Mouse (Mus musculus): ENCODE results near the gene Pbld2. TPM values are rescaled to one million over a fixed set of nuclear protein-coding genes. Genes with fewer than 3 reads are reported as not detected.
A peak's percentile ranks its signal among the peaks of the same experiment; 100 is the strongest.

Gene Pbld2
- polyA plus RNA-seq, 1 experiment from 2014 or later, result 15.0 TPM

DNA sequence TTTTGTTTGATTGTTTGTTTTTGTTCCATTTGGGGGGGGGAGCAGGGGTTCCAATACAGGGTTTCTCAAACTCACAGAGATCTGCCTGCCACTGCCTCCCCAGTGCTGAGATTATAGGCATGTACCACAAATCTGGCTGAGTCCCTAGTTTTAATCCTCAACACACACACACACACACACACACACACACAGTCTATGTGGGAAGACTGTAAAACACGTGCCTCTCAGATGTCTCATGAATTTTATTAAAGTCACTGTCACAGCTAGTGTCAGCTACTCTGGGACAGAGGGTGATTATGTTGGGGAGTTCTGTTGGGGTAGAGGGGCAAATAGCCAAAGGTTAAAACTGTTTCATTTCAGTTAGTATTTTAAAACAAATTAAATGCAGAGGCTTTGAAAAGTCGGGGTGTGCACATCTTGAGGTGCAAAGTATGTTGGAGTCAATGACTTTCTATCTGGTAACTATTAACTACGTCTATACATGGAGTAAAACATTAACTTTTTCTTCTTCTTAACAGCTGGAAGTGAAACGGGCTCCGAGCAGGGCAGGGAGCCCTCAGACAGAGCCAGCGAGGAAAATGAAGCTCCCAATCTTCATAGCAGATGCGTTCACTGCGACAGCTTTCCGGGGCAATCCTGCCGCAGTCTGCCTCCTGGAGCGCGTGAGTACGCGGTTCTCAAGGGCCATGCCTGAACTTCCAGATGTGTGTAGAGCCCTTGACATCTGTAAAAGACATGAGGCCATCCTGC lies 14.6 kb downstream of the Pbld2 start:
- WGBS, result 51% methylated on average over 14 of the region's 14 CpGs
- H3K36me3 ChIP-seq (ENCODE audit: control insufficient read depth, insufficient read depth, low read length), result no peaks in the 10 kb centered on the region
- H3K27me3 ChIP-seq (ENCODE audit: control insufficient read depth, insufficient read depth, low read length), result no peaks in the 10 kb centered on the region
- no peaks in the 10 kb centered on the region for H3K9me3 ChIP-seq (ENCODE audit: control insufficient read depth, low read length)
- DNase-seq (ENCODE audit: low spot score) (no peak), ATAC-seq (ENCODE audit: low FRiP score, low TSS enrichment) (peak; percentile 73)
- H3K9ac ChIP-seq (ENCODE audit: low read length), result no peak overlapping the region
- H3K4me3 ChIP-seq (ENCODE audit: low read depth, low read length), result no peak overlapping the region
- H3K4me2 ChIP-seq (replicated peaks; ENCODE audit: low read depth), result no peak overlapping the region
- no peaks in the 10 kb centered on the region for H3K4me1 ChIP-seq (replicated peaks; ENCODE audit: control insufficient read depth, insufficient read depth)
- 0 out of 2 replicates have a peak overlapping the region, but pooled peaks have one; percentile 18 for H3K27ac ChIP-seq (replicated peaks)
- TF ChIP-seq EP300 (optimal IDR thresholded peaks at IDR 0.05) (no peak), CTCF (IDR thresholded peaks at IDR 0.05; ENCODE audit: low read depth) (no peak)

GRCm38 (mm10) chr10:63039867-63040628 lies 15.9 kb downstream of the Pbld2 start:
- TF ChIP-seq EP300 (optimal IDR thresholded peaks at IDR 0.05) (no peak), CTCF (IDR thresholded peaks at IDR 0.05; ENCODE audit: low read depth) (no peak)
- DNase-seq (ENCODE audit: low spot score) (no peak), ATAC-seq (ENCODE audit: low FRiP score, low TSS enrichment) (no peak)
- Histone ChIP-seq H3K27me3 (ENCODE audit: control insufficient read depth, insufficient read depth, low read length) (no peaks in the 10 kb centered on the region), H3K27ac (replicated peaks) (no peak overlapping the region), H3K4me1 (replicated peaks; ENCODE audit: control insufficient read depth, insufficient read depth) (no peaks in the 10 kb centered on the region), H3K4me3 (ENCODE audit: low read depth, low read length) (no peak overlapping the region), H3K9me3 (ENCODE audit: control insufficient read depth, low read length) (no peaks in the 10 kb centered on the region), H3K4me2 (replicated peaks; ENCODE audit: low read depth) (no peak overlapping the region), H3K9ac (ENCODE audit: low read length) (no peak overlapping the region), H3K36me3 (ENCODE audit: control insufficient read depth, insufficient read depth, low read length) (no peaks in the 10 kb centered on the region)
- WGBS, result 78% methylated on average over 5 of the region's 5 CpGs

GRCm38 (mm10) chr10:63043154-63043553 lies 19.0 kb downstream of the Pbld2 start:
- no peak overlapping the region for H3K9ac ChIP-seq (ENCODE audit: low read length)
- DNase-seq (ENCODE audit: low spot score) (no peak), ATAC-seq (ENCODE audit: low FRiP score, low TSS enrichment) (no peak)
- no peaks in the 10 kb centered on the region for H3K4me1 ChIP-seq (replicated peaks; ENCODE audit: control insufficient read depth, insufficient read depth)
- H3K4me2 ChIP-seq (replicated peaks; ENCODE audit: low read depth), result no peak overlapping the region
- WGBS, result 59% methylated on average over 3 of the region's 3 CpGs
- no peaks in the 10 kb centered on the region for H3K9me3 ChIP-seq (ENCODE audit: control insufficient read depth, low read length)
- no peaks in the 10 kb centered on the region for H3K36me3 ChIP-seq (ENCODE audit: control insufficient read depth, insufficient read depth, low read length)
- TF ChIP-seq CTCF (IDR thresholded peaks at IDR 0.05; ENCODE audit: low read depth) (peak; percentile 65), EP300 (optimal IDR thresholded peaks at IDR 0.05) (no peak)
- H3K4me3 ChIP-seq (ENCODE audit: low read depth, low read length), result no peak overlapping the region
- no peak overlapping the region for H3K27ac ChIP-seq (replicated peaks)
- H3K27me3 ChIP-seq (ENCODE audit: control insufficient read depth, insufficient read depth, low read length), result no peaks in the 10 kb centered on the region

DNA sequence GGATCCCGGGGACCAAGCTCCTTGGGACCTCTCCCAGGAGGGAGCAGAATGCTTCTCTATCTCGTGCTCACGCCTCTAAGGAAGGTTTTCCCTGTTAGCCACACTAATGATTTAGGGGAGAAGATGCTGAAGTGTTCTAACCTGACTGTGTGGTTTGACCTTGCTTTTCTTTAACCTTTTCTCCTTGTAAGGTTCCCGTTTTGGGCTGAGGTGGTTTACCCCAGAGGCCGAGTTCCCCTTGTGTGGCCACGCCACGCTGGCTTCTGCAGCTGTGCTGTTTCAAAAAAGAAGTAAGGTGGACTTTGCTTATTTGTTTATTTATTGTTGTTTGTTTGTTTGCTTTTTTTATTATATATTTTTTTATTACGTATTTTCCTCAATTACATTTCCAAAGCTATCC lies 23.6 kb downstream of the Pbld2 start:
- no peak overlapping the region for H3K27ac ChIP-seq (replicated peaks)
- no peaks in the 10 kb centered on the region for H3K4me1 ChIP-seq (replicated peaks; ENCODE audit: control insufficient read depth, insufficient read depth)
- no peak overlapping the region for H3K4me2 ChIP-seq (replicated peaks; ENCODE audit: low read depth)
- H3K36me3 ChIP-seq (ENCODE audit: control insufficient read depth, insufficient read depth, low read length), result no peaks in the 10 kb centered on the region
- TF ChIP-seq EP300 (optimal IDR thresholded peaks at IDR 0.05) (no peak), CTCF (IDR thresholded peaks at IDR 0.05; ENCODE audit: low read depth) (no peak)
- no peak overlapping the region for H3K4me3 ChIP-seq (ENCODE audit: low read depth, low read length)
- 87% methylated on average over 8 of the region's 8 CpGs for WGBS
- H3K9ac ChIP-seq (ENCODE audit: low read length), result no peak overlapping the region
- DNase-seq (ENCODE audit: low spot score) (no peak), ATAC-seq (ENCODE audit: low FRiP score, low TSS enrichment) (no peak)
- no peaks in the 10 kb centered on the region for H3K27me3 ChIP-seq (ENCODE audit: control insufficient read depth, insufficient read depth, low read length)
- H3K9me3 ChIP-seq (ENCODE audit: control insufficient read depth, low read length), result no peaks in the 10 kb centered on the region

DNA sequence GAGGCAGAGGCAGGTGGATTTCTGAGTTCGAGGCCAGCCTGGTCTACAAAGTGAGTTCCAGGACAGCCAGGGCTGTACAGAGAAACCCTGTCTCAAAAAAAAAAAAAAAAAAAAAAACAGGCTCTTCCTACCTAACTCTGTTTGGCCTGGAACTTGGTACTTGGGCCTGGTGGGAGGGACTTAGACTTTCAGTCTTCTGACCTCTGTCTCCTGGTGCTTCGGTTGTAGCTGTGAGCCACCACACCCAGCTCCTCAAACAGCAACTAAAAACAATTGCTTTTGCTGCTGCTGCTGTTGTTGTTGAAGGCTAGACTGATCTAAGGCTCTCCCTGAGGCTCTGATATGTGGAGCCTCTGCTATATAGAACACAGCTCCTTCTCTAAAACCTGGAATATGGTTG lies 25.0 kb downstream of the Pbld2 start:
- Histone ChIP-seq H3K9ac (ENCODE audit: low read length) (no peak overlapping the region), H3K27ac (replicated peaks) (no peak overlapping the region), H3K4me3 (ENCODE audit: low read depth, low read length) (no peak overlapping the region), H3K27me3 (ENCODE audit: control insufficient read depth, insufficient read depth, low read length) (no peaks in the 10 kb centered on the region), H3K4me2 (replicated peaks; ENCODE audit: low read depth) (no peak overlapping the region), H3K9me3 (ENCODE audit: control insufficient read depth, low read length) (no peaks in the 10 kb centered on the region), H3K4me1 (replicated peaks; ENCODE audit: control insufficient read depth, insufficient read depth) (no peaks in the 10 kb centered on the region), H3K36me3 (ENCODE audit: control insufficient read depth, insufficient read depth, low read length) (no peaks in the 10 kb centered on the region)
- no peak for TF ChIP-seq CTCF (IDR thresholded peaks at IDR 0.05; ENCODE audit: low read depth)
- no peak for TF ChIP-seq EP300 (optimal IDR thresholded peaks at IDR 0.05)
- DNase-seq (ENCODE audit: low spot score) (no peak), ATAC-seq (ENCODE audit: low FRiP score, low TSS enrichment) (no peak)
- 38% methylated on average over 1 of the region's 2 CpGs for WGBS

- DNase-seq (ENCODE audit: low spot score) (no peak), ATAC-seq (ENCODE audit: low FRiP score, low TSS enrichment) (no peak)
- 80% methylated on average over 7 of the region's 7 CpGs for WGBS
- H3K27me3 ChIP-seq (ENCODE audit: control insufficient read depth, insufficient read depth, low read length), result no peaks in the 10 kb centered on the region
- no peaks in the 10 kb centered on the region for H3K9me3 ChIP-seq (ENCODE audit: control insufficient read depth, low read length)
- H3K27ac ChIP-seq (replicated peaks), result no peak overlapping the region
- no peaks in the 10 kb centered on the region for H3K4me1 ChIP-seq (replicated peaks; ENCODE audit: control insufficient read depth, insufficient read depth)
- H3K9ac ChIP-seq (ENCODE audit: low read length), result no peak overlapping the region
- H3K4me2 ChIP-seq (replicated peaks; ENCODE audit: low read depth), result no peak overlapping the region
- H3K36me3 ChIP-seq (ENCODE audit: control insufficient read depth, insufficient read depth, low read length), result no peaks in the 10 kb centered on the region
- H3K4me3 ChIP-seq (ENCODE audit: low read depth, low read length), result no peak overlapping the region
- TF ChIP-seq EP300 (optimal IDR thresholded peaks at IDR 0.05) (no peak), CTCF (IDR thresholded peaks at IDR 0.05; ENCODE audit: low read depth) (no peak)
These were observed 27.2 kb downstream of the Pbld2 start for GRCm38 (mm10) chr10:63051267-63051666.

Measured in stomach, postnatal 0 days (tissue).